Mouse (Mus musculus): ENCODE measurements at regions not wholly inside any gene's neighbourhood (a gene's known extent, or its start where the extent isn't known, plus 50 kb on each side); places are given as distances from the start of the nearest gene placed in this dataset.

- no peak for DNase-seq
Observed at GRCm38 (mm10) chr1:35331602-35332339, 482.0 kb downstream of the Plekhb2 start.

- no peak for DNase-seq
Observed at GRCm38 (mm10) chr1:35332340-35332684, 482.5 kb downstream of the Plekhb2 start.

- DNase-seq = no peak
Observed at GRCm38 (mm10) chr1:35337647-35338046, 487.9 kb downstream of the Plekhb2 start.

- peak in 1 of 2 experiments; percentile 17 for DNase-seq
Observed at GRCm38 (mm10) chr1:35338184-35338583, 488.4 kb downstream of the Plekhb2 start.

- no peak for DNase-seq
Observed at GRCm38 (mm10) chr1:35344539-35344938, 494.8 kb downstream of the Plekhb2 start.

- DNase-seq = peak; percentile 37 to 63
Observed at GRCm38 (mm10) chr1:35348294-35348693, 498.5 kb downstream of the Plekhb2 start.

- DNase-seq = no peak
Observed at GRCm38 (mm10) chr1:35358981-35359380, 509.2 kb downstream of the Plekhb2 start.

- no peak for DNase-seq
Observed at GRCm38 (mm10) chr1:35361465-35361864, 511.7 kb downstream of the Plekhb2 start.

- no peak for DNase-seq
Observed at GRCm38 (mm10) chr1:35362836-35363235, 513.1 kb downstream of the Plekhb2 start.

GRCm38 (mm10) chr1:35366559-35366958 lies 516.8 kb downstream of the Plekhb2 start:
- no peak for DNase-seq

GRCm38 (mm10) chr1:35372751-35373150 lies 523.0 kb downstream of the Plekhb2 start:
- DNase-seq = no peak

GRCm38 (mm10) chr1:35380633-35381385 lies 531.0 kb downstream of the Plekhb2 start:
- peak in 1 of 2 experiments; percentile 6 for DNase-seq

GRCm38 (mm10) chr1:35385430-35385829 lies 535.7 kb downstream of the Plekhb2 start:
- peak; percentile 76 to 79 for DNase-seq

GRCm38 (mm10) chr1:35388181-35388580 lies 538.4 kb downstream of the Plekhb2 start:
- DNase-seq = peak; percentile 37 to 62

- DNase-seq = no peak
Observed at GRCm38 (mm10) chr1:35390371-35390770, 540.6 kb downstream of the Plekhb2 start.

GRCm38 (mm10) chr1:35390858-35391586 lies 541.2 kb downstream of the Plekhb2 start:
- no peak for DNase-seq

- DNase-seq = no peak
Observed at GRCm38 (mm10) chr1:35393550-35394118, 543.9 kb downstream of the Plekhb2 start.

GRCm38 (mm10) chr1:35400674-35401359 lies 551.0 kb downstream of the Plekhb2 start:
- DNase-seq = no peak

GRCm38 (mm10) chr1:35402995-35403394 lies 553.2 kb downstream of the Plekhb2 start:
- no peak for DNase-seq

GRCm38 (mm10) chr1:35405418-35405817 lies 555.6 kb downstream of the Plekhb2 start:
- DNase-seq = no peak

- DNase-seq = no peak
Observed at GRCm38 (mm10) chr1:35415646-35416045, 565.9 kb downstream of the Plekhb2 start.

- DNase-seq = no peak
Observed at GRCm38 (mm10) chr1:35428126-35428840, 578.5 kb downstream of the Plekhb2 start.

Measured in kidney, postnatal 25 days (tissue).